Comparison of ENCODE assay signal across 24 mouse cellular contexts in genomic region chr14:85768301-85768700, GRCm38 (mm10).
"Had no signal": no experiment of that assay in that cellular context is flagged by ENCODE, and none has a peak within 500 bp of the region (broad histone marks: within the 10 kb centered on the region; RNA-seq: fewer than 3 reads in every experiment).

No protein-coding gene starts in this region.

- H3K9me3 ChIP-seq: heart, embryonic 10.5 days; heart, embryonic 12.5 days; hindbrain, embryonic 10.5 days; hindbrain, embryonic 12.5 days; intestine, embryonic 15.5 days; limb, embryonic 13.5 days had no signal

- H3K27ac ChIP-seq: heart, embryonic 10.5 days; hindbrain, embryonic 10.5 days; hindbrain, embryonic 12.5 days; hindbrain, embryonic 14.5 days; intestine, embryonic 15.5 days; layer of hippocampus, adult 2 months; limb, embryonic 13.5 days had no signal

- H3K36me3 ChIP-seq: heart, embryonic 10.5 days; heart, embryonic 12.5 days; hindbrain, embryonic 10.5 days; hindbrain, embryonic 12.5 days; intestine, embryonic 15.5 days; limb, embryonic 13.5 days had no signal

- H3K4me2 ChIP-seq: heart, embryonic 12.5 days; hindbrain, embryonic 12.5 days; hindbrain, embryonic 14.5 days; intestine, embryonic 15.5 days; limb, embryonic 13.5 days had no signal

- H3K27me3 ChIP-seq: heart, embryonic 12.5 days; hindbrain, embryonic 12.5 days; intestine, embryonic 15.5 days; limb, embryonic 13.5 days had no signal

- H3K4me1 ChIP-seq: heart, embryonic 10.5 days; heart, embryonic 12.5 days; hindbrain, embryonic 10.5 days; hindbrain, embryonic 12.5 days; intestine, embryonic 15.5 days; limb, embryonic 13.5 days had no signal

- DNase-seq: forebrain, postnatal 0 days; gastrocnemius, postnatal 10 days; gastrocnemius, postnatal 25 days; heart, adult 18-20 months; heart, postnatal 10 days; heart, postnatal 4 days; kidney, adult 18-20 months; kidney, adult 8-10 months; kidney, postnatal 10 days; kidney, postnatal 25 days; kidney, postnatal 4 days; layer of hippocampus, postnatal 36 days; left cerebral cortex, postnatal 4 days had no signal

- H3K4me3 ChIP-seq: heart, embryonic 10.5 days; heart, embryonic 12.5 days; hindbrain, embryonic 10.5 days; hindbrain, embryonic 12.5 days; intestine, embryonic 15.5 days; layer of hippocampus, adult 2 months; limb, embryonic 13.5 days had no signal

- H3K9ac ChIP-seq: forebrain, postnatal 0 days; heart, embryonic 12.5 days; hindbrain, embryonic 12.5 days; hindbrain, embryonic 14.5 days; intestine, embryonic 15.5 days; limb, embryonic 13.5 days had no signal

- ATAC-seq: forebrain, postnatal 0 days; hindbrain, embryonic 16.5 days; inflammation-experienced regulatory T-cells, adult 6 months; intestine, embryonic 15.5 days; intestine, postnatal 0 days had no signal
